Mouse (Mus musculus): ENCODE data around the gene Pde4dip.

- TF ChIP-seq POLR2A (IDR thresholded peaks at IDR 0.05; ENCODE audit: insufficient read depth, low read depth, low read length) (no peak), CTCF (IDR thresholded peaks at IDR 0.05; ENCODE audit: insufficient read depth, low read depth, low read length) (no peak)
Measured at GRCm38 (mm10) chr3:97927322-97927721, 38.8 kb upstream of the Pde4dip start.

Data from olfactory bulb, adult 2 months (tissue).